Mouse (Mus musculus): Measurements from ENCODE around the gene Atp2a3. TPM values are rescaled to one million over a fixed set of nuclear protein-coding genes. Genes with fewer than 3 reads are reported as not detected.

The Atp2a3 gene
- polyA plus RNA-seq, 1 experiment from 2014 or later, result 1.2 TPM

- Histone ChIP-seq H3K9me3 (no peaks in the 10 kb centered on the region), H3K4me1 (no peaks in the 10 kb centered on the region), H3K4me2 (replicated peaks) (no peak overlapping the region), H3K36me3 (no peaks in the 10 kb centered on the region), H3K27me3 (peaks cover 16% of the 10 kb centered on the region; the same call in 1 of the 2 replicates), H3K9ac (replicated peaks) (no peak overlapping the region), H3K4me3 (no peak overlapping the region), H3K27ac (replicated peaks) (no peak overlapping the region)
- ATAC-seq (ENCODE audit: low FRiP score, low read depth), result no peak
- 52% methylated on average over 13 of the region's 13 CpGs for WGBS
Measured at GRCm38 (mm10) chr11:73009531-73010274, 48.7 kb downstream of the Atp2a3 start.

- no peaks in the 10 kb centered on the region for H3K36me3 ChIP-seq
- no peak for ATAC-seq (ENCODE audit: low FRiP score, low read depth)
Measured at GRCm38 (mm10) chr11:73013981-73014380, 53.0 kb downstream of the Atp2a3 start.

DNA sequence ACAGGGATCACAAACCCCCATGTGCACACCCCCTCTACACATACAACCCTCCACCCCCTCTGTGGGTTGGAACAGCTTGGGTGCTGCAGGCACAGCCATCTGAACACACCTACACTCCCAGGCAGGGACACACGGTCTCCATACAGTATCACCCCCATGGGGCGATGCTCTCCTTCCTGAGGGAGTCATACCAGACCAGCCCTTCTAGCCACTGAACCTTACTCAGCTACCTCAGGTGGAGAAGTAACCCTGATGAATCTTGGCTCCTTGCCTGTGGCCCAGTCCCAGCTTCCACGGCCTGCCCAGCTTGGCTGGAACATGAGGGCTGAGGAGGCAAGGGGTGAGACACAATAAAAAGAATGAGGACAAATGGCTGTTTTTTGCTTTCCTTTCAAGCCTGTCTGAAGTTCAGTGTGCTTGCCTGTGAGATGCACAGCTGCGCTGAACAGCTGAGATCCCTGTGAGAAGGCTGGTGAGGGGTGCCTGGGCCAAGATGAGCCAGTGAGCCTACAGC is 53.9 kb downstream of the Atp2a3 start:
- Histone ChIP-seq H3K4me2 (replicated peaks) (no peak overlapping the region), H3K36me3 (no peaks in the 10 kb centered on the region), H3K9me3 (no peaks in the 10 kb centered on the region), H3K4me3 (no peak overlapping the region), H3K9ac (replicated peaks) (no peak overlapping the region), H3K4me1 (0 out of 2 replicates have a peak, but pooled peaks cover 2% of the 10 kb centered on the region), H3K27me3 (peaks cover 27% of the 10 kb centered on the region), H3K27ac (replicated peaks) (no peak overlapping the region)
- no peak for ATAC-seq (ENCODE audit: low FRiP score, low read depth)
- WGBS, result 82% methylated on average over 4 of the region's 4 CpGs

More at GRCm38 (mm10) chr11:73013981-73014380, 53.0 kb downstream of the Atp2a3 start:
- Histone ChIP-seq H3K27ac (replicated peaks) (no peak overlapping the region), H3K4me1 (no peaks in the 10 kb centered on the region), H3K9ac (replicated peaks) (no peak overlapping the region), H3K27me3 (peaks cover 27% of the 10 kb centered on the region), H3K4me2 (replicated peaks) (no peak overlapping the region), H3K4me3 (no peak overlapping the region), H3K9me3 (no peaks in the 10 kb centered on the region)
- 81% methylated on average over 5 of the region's 5 CpGs for WGBS

- no peaks in the 10 kb centered on the region for H3K9me3 ChIP-seq
- WGBS, result 83% methylated on average over 5 of the region's 5 CpGs
- no peak overlapping the region for H3K9ac ChIP-seq (replicated peaks)
- no peak overlapping the region for H3K4me2 ChIP-seq (replicated peaks)
- H3K27me3 ChIP-seq, result peaks cover 33% of the 10 kb centered on the region
- H3K27ac ChIP-seq (replicated peaks), result no peak overlapping the region
- 0 out of 2 replicates have a peak, but pooled peaks cover 3% of the 10 kb centered on the region for H3K4me1 ChIP-seq
- H3K36me3 ChIP-seq, result no peaks in the 10 kb centered on the region
- ATAC-seq (ENCODE audit: low FRiP score, low read depth), result no peak
- H3K4me3 ChIP-seq, result no peak overlapping the region
Measured at GRCm38 (mm10) chr11:73015391-73016102, 54.6 kb downstream of the Atp2a3 start.

GRCm38 (mm10) chr11:73016103-73016420 is 55.1 kb downstream of the Atp2a3 start:
- ATAC-seq (ENCODE audit: low FRiP score, low read depth), result no peak

GRCm38 (mm10) chr11:73018471-73019146 is 57.6 kb downstream of the Atp2a3 start, which contains the start of gene Camkk1:
TSS of gene Camkk1 (plus strand) at chr11:73019008.
- Histone ChIP-seq H3K9me3 (no peaks in the 10 kb centered on the region), H3K4me2 (replicated peaks) (peak within 1 kb of the TSS; percentile 92), H3K27me3 (peaks cover 53% of the 10 kb centered on the region), H3K27ac (replicated peaks) (0 out of 2 replicates have a peak within 1 kb of the TSS, but pooled peaks have one; percentile 21), H3K4me1 (0 out of 2 replicates have a peak, but pooled peaks cover 3% of the 10 kb centered on the region), H3K36me3 (no peaks in the 10 kb centered on the region), H3K4me3 (peak within 1 kb of the TSS; percentile 65), H3K9ac (replicated peaks) (peak within 1 kb of the TSS; percentile 71)
- WGBS, result under 1% methylated on average over 56 of the region's 57 CpGs
- peak; percentile 96 for ATAC-seq (ENCODE audit: low FRiP score, low read depth)

More at GRCm38 (mm10) chr11:73016103-73016420, 55.1 kb downstream of the Atp2a3 start:
- Histone ChIP-seq H3K27ac (replicated peaks) (no peak overlapping the region), H3K4me3 (no peak overlapping the region), H3K4me1 (0 out of 2 replicates have a peak, but pooled peaks cover 3% of the 10 kb centered on the region), H3K9me3 (no peaks in the 10 kb centered on the region), H3K27me3 (peaks cover 38% of the 10 kb centered on the region), H3K36me3 (no peaks in the 10 kb centered on the region), H3K4me2 (replicated peaks) (no peak overlapping the region), H3K9ac (replicated peaks) (no peak overlapping the region)
- 77% methylated on average over 6 of the region's 6 CpGs for whole genome bisulfite sequencing

DNA sequence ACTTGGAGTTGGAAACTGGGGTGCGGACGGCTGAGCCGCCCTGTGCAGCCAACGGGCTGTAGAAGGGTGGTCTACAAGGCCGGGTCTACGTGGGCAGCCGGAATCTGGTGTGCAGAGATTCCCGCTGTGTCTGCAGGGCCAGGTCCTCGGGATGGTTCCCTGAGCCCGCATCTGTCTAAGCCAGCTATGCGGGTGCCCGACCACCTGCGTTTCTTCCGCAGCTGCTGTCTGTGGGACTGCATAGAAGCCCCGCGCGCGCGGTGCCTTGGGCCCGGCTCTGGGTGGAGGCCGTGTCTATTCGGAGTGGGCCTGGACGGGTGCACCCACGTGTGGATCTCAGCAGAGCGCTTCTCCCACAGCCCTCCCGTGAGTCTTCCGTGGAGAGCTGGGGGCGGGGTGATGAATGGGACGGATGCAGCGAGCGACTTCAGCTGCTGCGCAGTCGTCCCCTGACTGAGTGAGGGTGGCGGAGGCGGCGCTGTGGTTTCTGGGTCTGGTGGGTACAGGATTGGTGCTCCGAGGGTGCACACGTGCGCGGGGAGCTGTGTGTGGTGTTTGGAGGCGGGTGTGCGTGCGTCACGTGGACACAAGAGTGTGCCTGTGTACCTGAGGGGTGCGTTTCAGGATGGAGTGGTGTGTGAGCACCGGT is 58.3 kb downstream of the Atp2a3 start:
- H3K9me3 ChIP-seq, result no peaks in the 10 kb centered on the region
- H3K9ac ChIP-seq (replicated peaks), result peak overlapping the region; percentile 71
- peaks cover 3% of the 10 kb centered on the region; the same call in 1 of the 2 replicates for H3K4me1 ChIP-seq
- H3K4me2 ChIP-seq (replicated peaks), result peak overlapping the region; percentile 92
- H3K27ac ChIP-seq (replicated peaks), result 0 out of 2 replicates have a peak overlapping the region, but pooled peaks have one; percentile 21
- peak overlapping the region; percentile 65 for H3K4me3 ChIP-seq
- WGBS, result under 1% methylated on average over 44 of the region's 46 CpGs
- H3K27me3 ChIP-seq, result peaks cover 53% of the 10 kb centered on the region
- ATAC-seq (ENCODE audit: low FRiP score, low read depth), result peak; percentile 77
- H3K36me3 ChIP-seq, result no peaks in the 10 kb centered on the region

- 66% methylated on average over 7 of the region's 7 CpGs for WGBS
- no peaks in the 10 kb centered on the region for H3K9me3 ChIP-seq
- no peaks in the 10 kb centered on the region for H3K36me3 ChIP-seq
- ATAC-seq (ENCODE audit: low FRiP score, low read depth), result no peak
- H3K27ac ChIP-seq (replicated peaks), result no peak overlapping the region
- no peak overlapping the region for H3K9ac ChIP-seq (replicated peaks)
- H3K4me1 ChIP-seq, result peaks cover 7% of the 10 kb centered on the region; the same call in 1 of the 2 replicates
- H3K27me3 ChIP-seq, result peaks cover 53% of the 10 kb centered on the region
- no peak overlapping the region for H3K4me3 ChIP-seq
- H3K4me2 ChIP-seq (replicated peaks), result no peak overlapping the region
Measured at GRCm38 (mm10) chr11:73020953-73021800, 60.2 kb downstream of the Atp2a3 start.

GRCm38 (mm10) chr11:73023099-73023498 is 62.1 kb downstream of the Atp2a3 start:
- H3K4me3 ChIP-seq, result no peak overlapping the region
- no peak overlapping the region for H3K27ac ChIP-seq (replicated peaks)
- 50% methylated on average over 9 of the region's 9 CpGs for WGBS
- H3K9me3 ChIP-seq, result no peaks in the 10 kb centered on the region
- no peak overlapping the region for H3K9ac ChIP-seq (replicated peaks)
- peaks cover 39% of the 10 kb centered on the region for H3K27me3 ChIP-seq
- ATAC-seq (ENCODE audit: low FRiP score, low read depth), result no peak
- no peaks in the 10 kb centered on the region for H3K36me3 ChIP-seq
- H3K4me1 ChIP-seq, result peaks cover 7% of the 10 kb centered on the region; the same call in 1 of the 2 replicates
- no peak overlapping the region for H3K4me2 ChIP-seq (replicated peaks)

GRCm38 (mm10) chr11:73023827-73024226 is 62.9 kb downstream of the Atp2a3 start:
- Histone ChIP-seq H3K27ac (replicated peaks) (no peak overlapping the region), H3K4me1 (peaks cover 7% of the 10 kb centered on the region; the same call in 1 of the 2 replicates), H3K9ac (replicated peaks) (no peak overlapping the region), H3K27me3 (peaks cover 36% of the 10 kb centered on the region), H3K36me3 (no peaks in the 10 kb centered on the region), H3K9me3 (no peaks in the 10 kb centered on the region), H3K4me3 (no peak overlapping the region), H3K4me2 (replicated peaks) (no peak overlapping the region)
- no peak for ATAC-seq (ENCODE audit: low FRiP score, low read depth)
- 26% methylated on average over 4 of the region's 4 CpGs for WGBS
